Mouse (Mus musculus) testis, adult 2 months (tissue): ENCODE results near the gene Gns.

Experiments
- CTCF ChIP-seq: fragments of 200-500 bp; IDR thresholded peaks from 2 replicates; pipeline ENCODE4 v1.5.1; 2012; ENCODE audit warnings: low read depth, mild to moderate bottlenecking, inconsistent platforms, low read length, moderate library complexity; ENCODE audit not compliant: control insufficient read depth, insufficient read depth, insufficient replicate concordance
- POLR2A ChIP-seq: fragments of 200-500 bp; IDR thresholded peaks from 2 replicates; pipeline ENCODE4 v1.6.1; 2012; ENCODE audit warnings: low read depth, mild to moderate bottlenecking, inconsistent platforms, low read length, moderate library complexity; ENCODE audit not compliant: control insufficient read depth

DNA sequence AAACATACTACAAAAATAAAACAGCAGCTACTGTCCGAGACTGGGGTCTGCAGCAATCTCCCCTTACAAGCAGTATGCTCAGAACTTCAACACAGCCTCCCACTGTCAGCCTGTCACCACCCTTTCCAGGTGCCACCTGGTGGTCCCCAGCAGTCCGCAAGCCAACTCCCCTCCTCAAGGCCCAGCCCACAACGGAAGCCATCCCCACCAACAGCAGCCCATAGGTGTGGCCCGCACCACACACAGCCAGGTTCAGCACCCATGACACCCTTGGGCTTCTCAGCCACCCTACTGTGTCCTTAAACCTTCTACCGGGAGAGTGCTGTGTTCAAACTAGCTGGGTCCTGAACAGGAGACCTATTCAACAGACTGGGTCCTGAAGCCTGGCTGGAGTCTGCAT, 60.2 kb downstream of the Gns start:
- TF ChIP-seq CTCF (no peak), POLR2A (no peak)
